Mouse (Mus musculus) thymus, postnatal 0 days (tissue): ENCODE results near the gene Supt3. TPM values are rescaled to one million over a fixed set of nuclear protein-coding genes. Genes with fewer than 3 reads are reported as not detected.

Experiments
- DNase-seq: peaks from one replicate; pipeline ENCODE4 v3.0.0-alpha.2; 2015; ENCODE audit warnings: low spot score
- polyA plus RNA-seq: library from polyadenylated mRNA; unstranded; fragments of >200 nt; fragmentation: Nextera tagmentation; extraction: Ambion mirVana; gene quantifications from 2 replicates; pipeline ENCODE4 v1.2.1, GENCODE M21; 2015

Supt3 gene
- polyA plus RNA-seq, result 17.3 and 22.2 TPM in 2 replicates

DNA sequence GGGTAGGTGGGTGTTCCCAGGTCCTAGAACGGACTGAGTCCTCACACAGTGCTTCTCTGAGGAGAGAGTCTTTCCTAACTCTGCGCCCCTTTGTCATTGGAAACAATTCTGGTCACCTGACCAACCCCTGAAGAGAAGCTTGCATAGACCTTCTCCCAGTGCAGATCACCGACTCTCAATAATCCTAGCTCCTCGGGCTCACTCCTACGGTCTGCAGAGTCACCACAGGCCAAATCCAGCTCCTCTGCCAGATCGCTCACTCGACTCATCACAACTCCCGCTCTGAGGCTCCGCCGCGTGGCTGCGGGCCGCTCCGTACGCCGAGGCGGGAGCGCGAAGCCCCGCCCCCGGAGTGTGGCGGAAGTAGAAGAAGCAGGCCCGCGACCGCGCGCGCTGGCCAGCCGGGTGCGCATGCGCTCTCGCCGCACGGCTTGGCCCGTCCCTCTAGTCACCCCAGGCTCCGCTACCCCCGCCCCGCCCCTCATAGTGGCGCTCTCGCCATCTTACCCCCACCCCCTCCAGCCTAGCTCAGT, at the start of gene Supt3:
Gene Supt3, plus strand, starts transcription at position 415 of the 533 bp plus-strand sequence.
- peak; percentile 96 for DNase-seq

DNA sequence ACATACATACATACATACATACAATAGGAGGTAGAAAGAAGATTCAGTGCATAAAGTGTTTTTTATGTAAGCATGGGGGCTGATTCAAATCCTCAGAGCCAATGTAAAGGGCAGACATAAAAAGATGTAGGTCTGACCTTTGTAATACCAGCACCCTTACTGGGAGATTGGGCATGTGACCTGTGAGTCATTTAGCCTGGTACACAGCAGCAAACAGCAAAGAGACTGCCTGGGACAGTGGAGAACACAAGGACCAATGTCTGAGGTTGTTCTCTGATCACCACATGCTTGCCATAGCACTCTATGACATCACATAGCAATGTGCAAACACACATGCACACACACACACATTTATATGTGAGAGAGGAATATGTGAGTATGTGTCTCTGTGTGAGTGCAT, 49.3 kb upstream of the Supt3 start:
- no peak for DNase-seq

- DNase-seq, result no peak
These were observed 48.5 kb upstream of the Supt3 start for GRCm38 (mm10) chr17:44728464-44728863.

- DNase-seq, result no peak
These were observed 43.2 kb upstream of the Supt3 start for GRCm38 (mm10) chr17:44733544-44734310.

DNA sequence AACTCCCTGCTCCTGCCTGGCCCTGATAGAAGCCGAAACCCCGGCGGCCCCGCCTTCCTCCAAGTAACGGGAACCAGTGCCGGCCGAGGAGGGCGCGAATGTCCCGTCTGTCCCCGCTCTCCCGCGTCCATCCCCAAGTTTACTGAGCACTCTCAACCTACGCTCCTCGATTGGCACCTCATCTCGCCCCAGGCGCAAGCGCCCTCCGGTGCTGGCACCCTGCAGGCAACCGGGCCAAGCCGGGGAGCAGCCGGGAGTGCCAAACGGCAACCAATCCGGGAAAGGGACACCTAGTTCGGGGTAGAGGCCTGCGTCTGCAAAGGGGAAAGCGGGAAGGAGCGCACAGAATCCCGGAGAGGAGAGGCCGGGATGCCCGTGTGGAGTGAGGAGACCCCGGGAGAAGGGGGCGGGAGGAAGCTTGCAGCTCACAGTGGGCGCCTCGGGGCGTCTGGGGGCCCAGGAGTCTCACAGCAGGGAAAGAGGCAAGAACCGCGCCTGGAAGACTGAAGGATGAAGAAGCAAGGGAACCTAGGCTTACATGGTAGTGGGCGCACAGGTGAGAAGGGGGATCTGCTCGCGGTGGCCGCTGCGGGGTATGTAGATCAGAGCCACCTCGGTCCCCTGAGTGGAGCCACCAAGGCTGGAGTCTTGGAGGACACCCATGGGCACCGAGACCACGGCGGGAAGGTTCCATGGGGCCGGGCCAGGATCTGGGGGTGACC, 42.3 kb upstream of the Supt3 start:
- peak; percentile 26 for DNase-seq

- DNase-seq, result peak; percentile 56
These were observed 41.5 kb upstream of the Supt3 start for GRCm38 (mm10) chr17:44735223-44735990.

DNA sequence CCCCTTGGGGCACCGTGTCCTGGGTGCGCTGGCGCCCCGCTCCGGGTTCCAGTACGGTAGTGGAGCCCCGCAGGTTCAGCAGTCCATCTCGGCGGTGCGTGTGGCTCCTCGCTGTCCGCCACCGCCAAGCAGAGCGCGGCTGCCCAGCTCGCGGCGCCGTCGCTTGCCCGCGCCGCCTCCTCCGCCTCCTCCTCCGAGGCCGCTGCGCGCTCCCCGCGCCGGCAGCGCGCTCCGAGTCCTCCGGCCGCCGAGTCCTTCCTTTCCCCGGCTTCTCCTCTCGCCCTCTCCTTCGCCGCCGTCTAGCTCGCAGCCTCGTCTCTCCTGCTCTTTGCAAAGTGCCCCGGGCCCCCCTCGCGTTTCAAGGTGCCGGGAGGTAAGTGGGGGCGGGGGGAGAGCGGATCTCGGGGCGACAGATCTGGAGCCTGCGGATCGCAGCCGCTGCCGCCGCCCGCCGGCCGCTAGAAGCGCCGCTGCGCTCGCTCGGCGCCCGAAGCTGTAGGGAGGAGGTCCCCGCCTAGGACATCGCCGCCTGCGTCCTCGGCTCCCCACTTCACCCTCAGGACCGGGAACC, 40.9 kb upstream of the Supt3 start:
- peak; percentile 77 for DNase-seq

- DNase-seq, result peak; percentile 18
These were observed 39.5 kb upstream of the Supt3 start for GRCm38 (mm10) chr17:44737275-44738120.

GRCm38 (mm10) chr17:44738121-44738637, 38.8 kb upstream of the Supt3 start:
- DNase-seq, result peak; percentile 6

GRCm38 (mm10) chr17:44742246-44742645, 34.7 kb upstream of the Supt3 start:
- DNase-seq, result no peak

DNA sequence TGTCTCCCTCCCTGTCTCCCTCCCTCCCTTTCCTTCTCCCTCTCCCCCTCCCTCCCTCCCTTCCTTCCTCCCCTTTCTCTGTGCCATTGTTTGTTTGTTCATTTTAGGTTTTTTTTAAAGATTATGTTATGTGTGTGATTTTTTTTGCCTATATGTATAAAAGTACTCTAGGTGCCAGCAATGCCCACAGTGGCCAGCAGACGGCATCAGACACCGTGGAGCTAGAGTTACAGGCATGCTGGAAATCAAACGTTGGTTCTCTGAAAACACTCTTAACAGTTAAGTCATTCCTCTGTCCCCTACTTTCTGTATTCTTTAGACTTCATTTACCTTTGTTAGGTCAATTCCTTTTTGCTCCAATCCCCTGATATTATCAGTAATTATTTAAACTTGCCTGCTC, 33.2 kb upstream of the Supt3 start:
- no peak for DNase-seq

GRCm38 (mm10) chr17:44745378-44745777, 31.6 kb upstream of the Supt3 start:
- no peak for DNase-seq

DNA sequence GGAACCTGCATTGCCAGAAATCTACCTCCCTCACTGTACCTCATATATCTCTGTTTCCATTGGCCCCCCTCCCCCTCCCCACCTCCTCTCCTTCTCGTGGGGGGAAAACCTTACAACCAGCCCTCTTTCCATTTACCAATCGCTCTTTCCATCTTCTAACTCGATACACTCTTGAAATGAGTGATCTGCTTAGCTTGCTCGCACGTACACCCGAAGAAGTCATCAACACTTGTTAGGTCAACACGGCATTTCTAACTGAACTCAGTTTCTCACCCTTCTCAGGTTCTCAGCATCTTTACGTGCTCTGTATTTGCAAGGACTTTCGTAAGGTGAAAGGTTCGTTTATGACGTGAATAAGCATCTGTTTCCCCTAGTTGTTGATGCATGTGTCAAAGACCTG, 10.6 kb upstream of the Supt3 start:
- no peak for DNase-seq

DNA sequence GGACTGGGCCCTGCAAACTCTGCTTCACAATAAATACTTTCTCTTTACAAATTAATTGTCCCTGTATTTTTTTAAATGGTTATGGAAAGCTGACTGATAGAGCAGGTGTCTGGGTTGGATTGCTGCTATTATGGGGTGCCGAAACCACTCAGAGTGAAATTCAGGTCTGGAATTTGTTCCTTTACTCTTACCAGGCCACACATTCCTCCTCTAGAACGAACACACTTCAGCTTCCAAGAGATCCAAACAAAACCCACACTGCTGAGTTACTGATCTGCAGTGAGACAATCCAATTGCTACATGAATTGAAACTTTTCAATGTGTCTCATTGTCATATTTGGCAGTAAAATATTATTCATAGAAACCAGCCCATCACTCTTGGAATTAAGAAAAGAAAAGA, 10.0 kb upstream of the Supt3 start:
- DNase-seq, result no peak

DNA sequence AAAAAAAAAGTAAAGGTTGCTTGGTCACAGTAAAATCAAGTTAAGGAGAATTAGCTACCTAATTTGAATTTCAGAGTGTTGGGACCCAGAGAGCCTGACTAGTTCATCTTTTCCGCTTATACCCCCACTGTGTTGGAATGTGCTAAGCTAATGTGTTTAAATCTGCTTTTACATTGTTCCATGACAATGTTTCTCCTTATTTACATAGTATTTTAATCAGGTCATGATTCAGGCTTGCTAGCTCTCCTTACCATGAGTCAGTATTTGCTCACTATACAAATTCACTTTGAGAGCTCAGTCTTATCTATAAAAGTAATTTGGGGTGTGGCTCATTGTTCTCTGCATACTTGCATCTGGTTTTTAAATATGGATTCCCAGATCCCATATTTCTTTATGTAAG, 9.6 kb upstream of the Supt3 start:
- DNase-seq, result no peak

- no peak for DNase-seq
These were observed 8.4 kb upstream of the Supt3 start for GRCm38 (mm10) chr17:44768522-44768921.

- DNase-seq, result no peak
These were observed 6.1 kb upstream of the Supt3 start for GRCm38 (mm10) chr17:44770871-44771270.

GRCm38 (mm10) chr17:44772576-44772975, 4.4 kb upstream of the Supt3 start:
- no peak for DNase-seq

GRCm38 (mm10) chr17:44777337-44777804, 419 bp downstream of the Supt3 start:
- peak; percentile 84 for DNase-seq

DNA sequence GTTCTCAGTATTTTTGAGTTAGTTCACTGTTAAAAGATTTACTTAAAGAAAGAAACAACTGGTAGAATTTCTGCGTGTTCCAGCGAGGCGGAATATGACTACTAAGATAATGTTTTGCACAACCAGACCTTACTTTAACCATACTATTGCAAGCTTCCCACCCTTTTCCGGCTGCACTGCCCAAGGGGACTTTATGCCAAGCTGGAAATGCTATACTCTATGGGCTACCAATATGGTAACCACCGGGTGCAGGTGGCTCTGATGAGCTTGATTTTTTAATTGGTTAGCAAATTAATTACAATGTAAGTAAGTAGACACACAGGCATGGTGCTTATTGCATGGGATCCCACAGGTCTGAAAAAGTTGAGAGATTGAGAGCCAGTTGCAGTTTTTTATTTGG, 1.2 kb downstream of the Supt3 start:
- DNase-seq, result no peak
